ENCODE assay signal across 11 mouse cellular contexts in the genomic region with DNA sequence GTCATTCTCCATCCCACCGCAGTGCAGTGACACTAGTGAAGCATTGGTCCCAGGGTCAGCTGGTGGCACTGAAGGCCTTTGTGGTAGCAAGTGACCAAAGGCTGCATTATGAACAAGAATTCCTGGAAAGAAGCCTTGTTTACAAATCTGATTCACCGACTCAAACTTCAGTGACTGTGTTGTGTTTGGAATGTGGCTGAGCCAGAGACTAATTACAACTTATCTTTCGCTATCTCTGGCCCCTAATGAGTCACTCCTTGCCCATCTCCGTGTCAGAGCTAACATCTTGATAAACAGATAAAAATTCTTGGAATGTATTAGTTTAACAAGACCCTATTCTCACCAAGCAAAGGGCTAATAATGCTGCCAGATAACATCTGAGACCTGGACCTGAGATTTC.
"Had no signal": no experiment of that assay in that cellular context is flagged by ENCODE, and none has a peak within 500 bp of the region (broad histone marks: within the 10 kb centered on the region; RNA-seq: fewer than 3 reads in every experiment).

No protein-coding gene starts in this region.

- H3K4me2 ChIP-seq: limb, embryonic 13.5 days; liver, embryonic 12.5 days; midbrain, embryonic 12.5 days had no signal

- DNase-seq: kidney, postnatal 10 days; kidney, postnatal 4 days; left cerebral cortex, postnatal 4 days; right cerebral cortex, adult 18-20 months; right cerebral cortex, postnatal 25 days; thymus, postnatal 4 days had no signal

- ATAC-seq: midbrain, embryonic 16.5 days had no signal

- H3K36me3 ChIP-seq: limb, embryonic 13.5 days; liver, embryonic 12.5 days; midbrain, embryonic 12.5 days had no signal

- H3K27ac ChIP-seq: layer of hippocampus, adult 2 months; limb, embryonic 13.5 days; liver, embryonic 12.5 days; midbrain, embryonic 12.5 days had no signal

- H3K9me3 ChIP-seq: limb, embryonic 13.5 days; liver, embryonic 12.5 days; midbrain, embryonic 12.5 days had no signal

- H3K4me3 ChIP-seq: layer of hippocampus, adult 2 months; limb, embryonic 13.5 days; liver, embryonic 12.5 days; midbrain, embryonic 12.5 days had no signal

- H3K9ac ChIP-seq: limb, embryonic 13.5 days; liver, embryonic 12.5 days; midbrain, embryonic 12.5 days had no signal

- H3K27me3 ChIP-seq: limb, embryonic 13.5 days; liver, embryonic 12.5 days; midbrain, embryonic 12.5 days had no signal
